Mouse (Mus musculus) gastrocnemius, postnatal 25 days (tissue): ENCODE results near the gene Gm13277. TPM values are rescaled to one million over a fixed set of nuclear protein-coding genes. Genes with fewer than 3 reads are reported as not detected.
A peak's percentile ranks its signal among the peaks of the same experiment; 100 is the strongest.
"Not testable (repeated sequence)": the region's sequence is repeated elsewhere in the genome, so short reads cannot be mapped to it uniquely, and the experiment has no call there.

Source experiments
- DNase-seq: peaks from one replicate; pipeline ENCODE4 v3.0.0; 2022
- total RNA-seq, 2 experiments: library from RNA; stranded (reverse); gene quantifications; 1 replicate in 1 of 2; 2 replicates in 1 of 2; pipeline ENCODE4 v1.2.3; 2021

Gm13277 gene
- total RNA-seq, 2 experiments from 2014 or later: not detected

DNA sequence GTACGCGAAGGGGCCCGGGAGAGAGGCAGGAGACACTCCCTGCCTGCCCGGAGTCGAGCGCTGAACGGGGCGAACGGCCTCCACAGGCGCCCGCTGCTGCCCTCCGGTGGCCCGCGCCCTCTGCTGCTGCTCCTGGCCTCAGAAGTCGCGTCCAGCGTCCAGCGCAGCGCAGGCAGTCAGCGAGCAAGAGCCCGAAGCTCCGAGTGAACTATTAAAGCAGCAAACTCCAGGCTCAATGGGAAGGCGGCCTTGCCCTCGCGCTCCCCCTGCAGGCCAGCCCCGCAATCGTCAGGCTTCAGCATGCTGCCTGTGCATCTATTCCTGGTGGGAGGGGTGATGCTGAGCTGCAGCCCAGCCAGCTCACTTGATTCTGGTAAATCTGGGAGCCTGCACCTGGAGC, 3.0 kb upstream of the Gm13277 start, which contains the start of gene Gm13276:
Gene Gm13276 (plus strand): TSS at position 301 of the 400 bp plus-strand sequence.
- DNase-seq: not testable (repeated sequence)

DNA sequence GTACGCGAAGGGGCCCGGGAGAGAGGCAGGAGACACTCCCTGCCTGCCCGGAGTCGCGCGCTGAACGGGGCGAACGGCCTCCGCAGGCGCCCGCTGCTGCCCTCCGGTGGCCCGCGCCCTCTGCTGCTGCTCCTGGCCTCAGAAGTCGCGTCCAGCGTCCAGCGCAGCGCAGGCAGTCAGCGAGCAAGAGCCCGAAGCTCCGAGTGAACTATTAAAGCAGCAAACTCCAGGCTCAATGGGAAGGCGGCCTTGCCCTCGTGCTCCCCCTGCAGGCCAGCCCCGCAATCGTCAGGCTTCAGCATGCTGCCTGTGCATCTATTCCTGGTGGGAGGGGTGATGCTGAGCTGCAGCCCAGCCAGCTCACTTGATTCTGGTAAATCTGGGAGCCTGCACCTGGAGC, 2.8 kb downstream of the Gm13277 start, which contains the start of gene Gm13278:
Gene Gm13278 (plus strand): TSS at position 301 of the 400 bp plus-strand sequence.
- DNase-seq: not testable (repeated sequence)

DNA sequence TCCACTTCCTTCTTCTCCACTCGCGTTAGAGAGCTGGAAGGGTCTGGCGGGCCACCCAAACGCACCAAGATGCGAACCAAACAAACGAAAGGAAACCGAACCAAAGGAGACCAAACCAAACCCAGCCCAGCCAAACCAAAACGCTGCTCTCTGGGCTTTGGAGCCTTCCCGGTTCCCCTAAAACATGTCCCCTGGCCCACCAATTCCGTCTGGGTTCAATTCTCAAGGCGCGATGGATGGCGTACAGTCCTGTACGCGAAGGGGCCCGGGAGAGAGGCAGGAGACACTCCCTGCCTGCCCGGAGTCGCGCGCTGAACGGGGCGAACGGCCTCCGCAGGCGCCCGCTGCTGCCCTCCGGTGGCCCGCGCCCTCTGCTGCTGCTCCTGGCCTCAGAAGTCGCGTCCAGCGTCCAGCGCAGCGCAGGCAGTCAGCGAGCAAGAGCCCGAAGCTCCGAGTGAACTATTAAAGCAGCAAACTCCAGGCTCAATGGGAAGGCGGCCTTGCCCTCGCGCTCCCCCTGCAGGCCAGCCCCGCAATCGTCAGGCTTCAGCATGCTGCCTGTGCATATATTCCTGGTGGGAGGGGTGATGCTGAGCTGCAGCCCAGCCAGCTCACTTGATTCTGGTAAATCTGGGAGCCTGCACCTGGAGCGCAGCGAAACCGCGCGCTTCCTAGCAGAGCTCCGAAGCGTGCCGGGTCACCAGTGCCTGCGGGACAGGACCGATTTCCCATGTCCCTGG, 5.7 kb downstream of the Gm13277 start, which contains the start of gene Gm13275:
Gene Gm13275 (plus strand): TSS at position 552 of the 740 bp plus-strand sequence.
- DNase-seq: peak; percentile 39

- not testable (repeated sequence) for DNase-seq
Observed at GRCm38 (mm10) chr4:88797097-88797496, 8.7 kb downstream of the Gm13277 start, which contains the start of gene Gm13279. Gene Gm13279, plus strand, starts transcription at chr4:88797397.

DNA sequence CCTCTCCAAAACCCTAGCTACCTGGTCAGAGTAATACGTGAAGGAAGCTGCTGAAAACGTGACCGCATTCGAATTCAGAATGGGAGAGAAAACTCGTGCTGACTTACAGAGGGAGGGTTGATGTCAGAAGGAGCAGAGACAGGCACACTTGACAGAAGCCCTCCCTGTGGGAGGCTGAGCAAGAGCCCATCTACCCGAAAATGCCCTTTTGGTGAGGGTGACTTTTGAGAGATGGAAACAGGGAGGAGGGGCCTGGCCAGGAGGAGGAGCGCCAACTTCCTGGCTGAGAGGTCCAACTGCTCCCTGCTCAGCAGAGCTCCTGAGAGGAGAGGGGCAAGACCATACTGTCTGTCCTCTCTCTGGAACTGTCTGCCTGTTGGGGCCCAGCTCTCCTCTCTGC, 10.9 kb downstream of the Gm13277 start, which contains the start of gene Gm13285:
Gene Gm13285 (plus strand): TSS at position 301 of the 400 bp plus-strand sequence.
- not testable (repeated sequence) for DNase-seq

- DNase-seq: not testable (repeated sequence)
Observed at GRCm38 (mm10) chr4:88802954-88803353, 14.5 kb downstream of the Gm13277 start, which contains the start of gene Gm13287. Gene Gm13287, plus strand, starts transcription at chr4:88803254.

DNA sequence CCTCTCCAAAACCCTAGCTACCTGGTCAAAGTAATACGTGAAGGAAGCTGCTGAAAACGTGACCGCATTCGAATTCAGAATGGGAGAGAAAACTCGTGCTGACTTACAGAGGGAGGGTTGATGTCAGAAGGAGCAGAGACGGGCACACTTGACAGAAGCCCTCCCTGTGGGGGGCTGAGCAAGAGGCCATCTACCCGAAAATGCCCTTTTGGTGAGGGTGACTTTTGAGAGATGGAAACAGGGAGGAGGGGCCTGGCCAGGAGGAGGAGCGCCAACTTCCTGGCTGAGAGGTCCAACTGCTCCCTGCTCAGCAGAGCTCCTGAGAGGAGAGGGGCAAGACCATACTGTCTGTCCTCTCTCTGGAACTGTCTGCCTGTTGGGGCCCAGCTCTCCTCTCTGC, 16.8 kb downstream of the Gm13277 start, which contains the start of gene Gm13288:
Gene Gm13288 (plus strand): TSS at position 301 of the 400 bp plus-strand sequence.
- not testable (repeated sequence) for DNase-seq

GRCm38 (mm10) chr4:88805761-88806160, 17.3 kb downstream of the Gm13277 start:
- DNase-seq: peak; percentile 9

- DNase-seq: no peak
Observed at GRCm38 (mm10) chr4:88815928-88816327, 27.5 kb downstream of the Gm13277 start, which contains the start of gene Ifna7. Gene Ifna7, plus strand, starts transcription at chr4:88816228.

DNA sequence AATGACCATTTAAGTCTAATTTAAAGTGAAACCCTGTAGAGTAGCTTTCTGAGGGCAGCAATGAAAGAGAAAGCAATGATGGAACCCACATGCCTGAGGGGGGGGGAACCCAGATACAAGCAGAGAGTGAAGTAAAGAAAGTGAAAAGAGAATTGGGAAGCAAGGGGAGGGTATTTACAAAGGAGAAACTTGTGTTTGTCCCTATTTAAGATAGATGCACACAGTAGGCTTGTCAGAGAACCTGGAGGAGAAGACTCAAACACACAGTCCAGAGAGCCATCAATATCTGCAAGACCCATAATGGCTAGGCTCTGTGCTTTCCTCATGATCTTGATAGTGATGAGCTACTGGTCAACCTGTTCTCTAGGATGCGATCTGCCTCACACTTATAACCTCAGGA, 31.2 kb downstream of the Gm13277 start, which contains the start of gene Ifna11:
Gene Ifna11 (plus strand): TSS at position 301 of the 400 bp plus-strand sequence.
- DNase-seq: no peak

- no peak for DNase-seq
Observed at GRCm38 (mm10) chr4:88822995-88823394, 34.6 kb downstream of the Gm13277 start.

DNA sequence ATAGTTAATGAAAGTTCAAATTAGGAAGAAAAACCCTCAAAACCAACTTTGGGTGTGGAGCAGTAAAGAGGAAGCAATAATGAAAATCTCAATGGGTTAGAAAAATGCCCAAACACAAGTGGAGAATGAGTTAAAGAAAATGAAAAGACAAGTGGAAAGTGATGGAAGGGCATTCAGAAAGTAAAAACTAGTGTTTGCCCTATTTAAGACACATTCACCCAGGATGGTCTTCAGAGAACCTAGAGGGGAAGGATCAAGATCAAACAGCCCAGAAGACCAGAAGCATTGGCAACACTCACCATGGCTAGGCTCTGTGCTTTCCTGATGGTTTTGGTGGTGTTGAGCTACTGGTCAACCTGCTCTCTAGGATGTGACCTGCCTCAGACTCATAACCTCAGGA, 38.7 kb downstream of the Gm13277 start, which contains the start of gene Ifna6:
Gene Ifna6 (plus strand): TSS at position 301 of the 400 bp plus-strand sequence.
- DNase-seq: not testable (repeated sequence)

DNA sequence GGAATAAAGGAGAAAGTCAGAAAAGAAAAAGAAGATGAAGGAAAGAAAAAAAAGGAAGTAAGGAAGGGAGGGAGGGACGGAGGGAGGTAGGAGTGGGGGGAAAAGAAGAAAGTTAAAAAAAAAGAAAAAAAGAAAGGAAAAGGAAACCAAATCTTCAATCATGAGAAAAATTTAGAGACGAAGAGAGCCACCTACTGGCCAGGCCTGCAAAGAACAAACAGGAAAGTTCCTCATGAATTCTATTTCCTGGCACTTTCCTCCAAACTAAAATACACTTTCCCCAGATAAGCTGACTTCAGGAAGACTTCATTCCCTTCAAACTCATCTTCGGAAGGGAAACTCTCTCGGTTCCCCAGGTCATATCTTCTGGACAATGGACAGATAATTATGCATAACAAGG, 42.1 kb downstream of the Gm13277 start:
- DNase-seq: no peak

DNA sequence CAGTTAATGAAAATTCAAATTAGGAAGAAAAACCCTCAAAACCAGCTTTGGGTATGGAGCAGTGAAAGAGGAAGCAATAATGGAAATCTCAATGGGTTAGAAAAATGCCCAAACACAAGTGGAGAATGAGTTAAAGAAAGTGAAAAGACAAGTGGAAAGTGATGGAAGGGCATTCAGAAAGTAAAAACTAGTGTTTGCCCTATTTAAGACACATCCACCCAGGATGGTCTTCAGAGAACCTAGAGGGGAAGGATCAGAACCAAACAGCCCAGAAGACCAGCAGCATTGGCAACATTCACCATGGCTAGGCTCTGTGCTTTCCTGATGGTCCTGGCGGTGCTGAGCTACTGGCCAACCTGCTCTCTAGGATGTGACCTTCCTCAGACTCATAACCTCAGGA, 46.8 kb downstream of the Gm13277 start, which contains the start of gene Ifna5:
Gene Ifna5 (plus strand): TSS at position 301 of the 400 bp plus-strand sequence.
- DNase-seq: not testable (repeated sequence)

Other genes with a start within 250 kb of the Gm13277 start
- gene Ifna15, start 230.4 kb upstream of the Gm13277 start, total RNA-seq: not detected
- not detected for gene Ifna14, start 216.8 kb upstream of the Gm13277 start, total RNA-seq
- gene Ifna9, start 196.2 kb upstream of the Gm13277 start, total RNA-seq: not detected
- gene Ifna12, start 185.3 kb upstream of the Gm13277 start, total RNA-seq: not detected
- gene C87499, start 154.2 kb upstream of the Gm13277 start, total RNA-seq: not detected
- not detected for gene Ifna13, start 144.2 kb upstream of the Gm13277 start, total RNA-seq
- not detected for gene Ifna16, start 111.7 kb upstream of the Gm13277 start, total RNA-seq
- gene Ifna2, start 104.7 kb upstream of the Gm13277 start, total RNA-seq: not detected
- not detected for gene Ifnab, start 97.3 kb upstream of the Gm13277 start, total RNA-seq
- gene Gm26566, start 66.8 kb upstream of the Gm13277 start, total RNA-seq: under 1 TPM; 0.26 to 0.43 TPM
- gene Klhl9, start 66.2 kb upstream of the Gm13277 start, total RNA-seq: 10 to 100 TPM; 45.1 to 47.2 TPM
- not detected for gene Gm13271, start 33.8 kb upstream of the Gm13277 start, total RNA-seq
- gene Gm13283, start 28.5 kb upstream of the Gm13277 start, total RNA-seq: not detected
- not detected for gene Gm13290, start 14.8 kb upstream of the Gm13277 start, total RNA-seq
- not detected for gene Gm13289, start 11.7 kb upstream of the Gm13277 start, total RNA-seq
- gene Gm13272, start 8.8 kb upstream of the Gm13277 start, total RNA-seq: not detected
- gene Ifnz, start 6.5 kb upstream of the Gm13277 start, total RNA-seq: not detected
- not detected for gene Gm13276, start 2.9 kb upstream of the Gm13277 start, total RNA-seq
- gene Gm13278, start 2.9 kb downstream of the Gm13277 start, total RNA-seq: not detected
- gene Gm13275, start 5.9 kb downstream of the Gm13277 start, total RNA-seq: not detected
- not detected for gene Gm13279, start 8.8 kb downstream of the Gm13277 start, total RNA-seq
- gene Gm13285, start 11.0 kb downstream of the Gm13277 start, total RNA-seq: not detected
- not detected for gene Gm13287, start 14.6 kb downstream of the Gm13277 start, total RNA-seq
- not detected for gene Gm13288, start 16.9 kb downstream of the Gm13277 start, total RNA-seq
- not detected for gene Ifna7, start 27.6 kb downstream of the Gm13277 start, total RNA-seq
- not detected for gene Ifna11, start 31.3 kb downstream of the Gm13277 start, total RNA-seq
- gene Ifna6, start 38.8 kb downstream of the Gm13277 start, total RNA-seq: not detected
- not detected for gene Ifna5, start 46.9 kb downstream of the Gm13277 start, total RNA-seq
- gene Ifna4, start 53.2 kb downstream of the Gm13277 start, total RNA-seq: not detected
- not detected for gene Ifna1, start 61.5 kb downstream of the Gm13277 start, total RNA-seq
- gene Ifne, start 91.6 kb downstream of the Gm13277 start, total RNA-seq: not detected